Mouse (Mus musculus) left cerebral cortex, adult 18-20 months (tissue): ENCODE measurements at regions not wholly inside any gene's neighbourhood (a gene's known extent, or its start where the extent isn't known, plus 50 kb on each side); places are given as distances from the start of the nearest gene placed in this dataset.

Experiments used
- DNase-seq, 2 experiments: peaks; one replicate each; pipeline ENCODE4 v3.0.0; 2021 to 2022; ENCODE audit warnings: low spot score in 2 of 2, mixed read lengths in 1 of 2

- DNase-seq: no peak
Measured at GRCm38 (mm10) chr13:99847531-99847930, 53.4 kb downstream of the Cartpt start.

GRCm38 (mm10) chr13:99842626-99843025, 58.3 kb downstream of the Cartpt start:
- peak; percentile 49 to 64 for DNase-seq

GRCm38 (mm10) chr13:99839446-99839845, 61.4 kb downstream of the Cartpt start:
- DNase-seq: no peak

- peak; percentile 72 to 86 for DNase-seq
Measured at GRCm38 (mm10) chr13:99837772-99838425, 63.0 kb downstream of the Cartpt start.

- DNase-seq: no peak
Measured at GRCm38 (mm10) chr13:99837180-99837579, 63.7 kb downstream of the Cartpt start.

- DNase-seq: no peak
Measured at GRCm38 (mm10) chr13:99836586-99836985, 64.3 kb downstream of the Cartpt start.

- no peak for DNase-seq
Measured at GRCm38 (mm10) chr13:99835518-99835917, 65.4 kb downstream of the Cartpt start.

GRCm38 (mm10) chr13:99830080-99830724, 70.7 kb downstream of the Cartpt start:
- peak; percentile 56 to 65 for DNase-seq

GRCm38 (mm10) chr13:99827573-99827972, 73.3 kb downstream of the Cartpt start:
- no peak for DNase-seq

- DNase-seq: no peak
Measured at GRCm38 (mm10) chr13:99824625-99825024, 76.3 kb downstream of the Cartpt start.

- DNase-seq: no peak
Measured at GRCm38 (mm10) chr13:99816666-99817065, 84.2 kb downstream of the Cartpt start.

GRCm38 (mm10) chr13:99815786-99816185, 85.1 kb downstream of the Cartpt start:
- DNase-seq: no peak

GRCm38 (mm10) chr13:99814801-99815200, 86.1 kb downstream of the Cartpt start:
- no peak for DNase-seq

GRCm38 (mm10) chr13:99814033-99814556, 86.8 kb downstream of the Cartpt start:
- DNase-seq: no peak

- DNase-seq: no peak
Measured at GRCm38 (mm10) chr13:99794448-99794847, 106.4 kb downstream of the Cartpt start.

GRCm38 (mm10) chr13:99793786-99794435, 107.0 kb downstream of the Cartpt start:
- DNase-seq: no peak

GRCm38 (mm10) chr13:99793001-99793400, 107.9 kb downstream of the Cartpt start:
- DNase-seq: no peak

- no peak for DNase-seq
Measured at GRCm38 (mm10) chr13:99790951-99791350, 109.9 kb downstream of the Cartpt start.

- no peak for DNase-seq
Measured at GRCm38 (mm10) chr13:99787760-99788159, 113.1 kb downstream of the Cartpt start.

- no peak for DNase-seq
Measured at GRCm38 (mm10) chr13:99785427-99785826, 115.5 kb downstream of the Cartpt start.

GRCm38 (mm10) chr13:99784314-99784713, 116.6 kb downstream of the Cartpt start:
- DNase-seq: no peak
